Mouse (Mus musculus): Measurements from ENCODE around the gene Dsn1. TPM values are rescaled to one million over a fixed set of nuclear protein-coding genes. Genes with fewer than 3 reads are reported as not detected.
A peak's percentile ranks its signal among the peaks of the same experiment; 100 is the strongest.

The Dsn1 gene
- polyA plus RNA-seq, 1 experiment from 2014 or later = 29.7 TPM

GRCm38 (mm10) chr2:156990727-156991431, 16.1 kb downstream of the Dsn1 start:
- no peak for ATAC-seq (ENCODE audit: low read depth)
- Histone ChIP-seq H3K9ac (peak overlapping the region; percentile 96), H3K4me2 (peak overlapping the region; percentile 81), H3K4me1 (replicated peaks) (peaks cover 53% of the 10 kb centered on the region), H3K27ac (peak overlapping the region; percentile 92), H3K27me3 (no peaks in the 10 kb centered on the region), H3K4me3 (replicated peaks) (peak overlapping the region; percentile 94), H3K9me3 (replicated peaks) (no peaks in the 10 kb centered on the region), H3K36me3 (peaks cover 26% of the 10 kb centered on the region)
- peak; percentile 10 for DNase-seq
- WGBS (ENCODE audit: insufficient replicate concordance) = 3% methylated on average over 16 of the region's 16 CpGs

DNA sequence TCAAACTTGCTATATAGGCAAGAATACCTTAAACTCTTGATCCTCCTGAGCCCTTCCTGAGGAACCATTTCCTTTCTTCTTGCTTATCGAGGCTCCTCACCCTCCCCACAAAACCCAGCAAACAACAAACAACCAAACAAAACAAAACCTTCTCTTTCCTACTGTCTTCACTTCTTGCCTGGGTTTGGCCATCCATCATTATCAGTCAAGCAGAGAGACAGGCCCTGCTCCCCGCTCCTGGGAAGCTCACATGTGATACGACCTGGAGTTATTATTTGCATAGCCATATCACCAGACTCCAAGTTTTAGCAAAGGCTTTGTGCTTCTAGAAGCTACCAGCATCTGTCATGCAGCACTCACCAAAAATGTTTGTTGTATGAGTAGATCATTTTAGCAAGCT, 19.6 kb downstream of the Dsn1 start:
- 42% methylated on average over 3 of the region's 3 CpGs for WGBS (ENCODE audit: insufficient replicate concordance)
- Histone ChIP-seq H3K36me3 (peaks cover 3% of the 10 kb centered on the region; the same call in 1 of the 2 replicates), H3K9ac (peak overlapping the region; percentile 34; the same call in 1 of the 2 replicates), H3K27ac (peak overlapping the region; percentile 56), H3K4me2 (0 out of 2 replicates have a peak overlapping the region, but pooled peaks have one; percentile 4), H3K4me1 (replicated peaks) (peaks cover 65% of the 10 kb centered on the region), H3K9me3 (replicated peaks) (no peaks in the 10 kb centered on the region), H3K4me3 (replicated peaks) (no peak overlapping the region), H3K27me3 (no peaks in the 10 kb centered on the region)
- ATAC-seq (ENCODE audit: low read depth) (no peak), DNase-seq (no peak)

DNA sequence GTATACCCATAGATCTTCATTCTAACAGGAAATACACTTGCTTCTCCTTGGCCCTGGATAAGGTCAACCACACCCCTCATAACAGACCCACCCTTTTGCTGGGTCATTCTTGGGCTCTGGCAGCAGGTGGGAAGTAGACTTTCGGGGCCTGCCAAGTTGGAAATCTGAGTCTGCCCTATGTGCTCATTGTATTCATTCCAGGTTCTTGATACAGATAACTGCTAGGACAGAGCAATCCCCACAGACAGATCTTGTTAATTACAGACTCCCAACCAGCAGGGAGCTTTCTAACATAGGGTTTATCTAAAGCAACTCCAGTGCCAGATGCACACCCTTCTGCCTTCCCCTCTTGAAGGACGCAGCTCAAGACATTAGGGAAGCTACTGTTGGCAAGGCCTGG, 24.1 kb downstream of the Dsn1 start:
- Histone ChIP-seq H3K27ac (peak overlapping the region; percentile 95), H3K4me2 (peak overlapping the region; percentile 52), H3K4me3 (replicated peaks) (peak overlapping the region; percentile 19), H3K9ac (peak overlapping the region; percentile 63), H3K36me3 (peaks cover 13% of the 10 kb centered on the region; the same call in 1 of the 2 replicates), H3K27me3 (no peaks in the 10 kb centered on the region), H3K9me3 (replicated peaks) (no peaks in the 10 kb centered on the region), H3K4me1 (replicated peaks) (peaks cover 58% of the 10 kb centered on the region)
- 27% methylated on average over 2 of the region's 2 CpGs for WGBS (ENCODE audit: insufficient replicate concordance)
- ATAC-seq (ENCODE audit: low read depth) (peak; percentile 97), DNase-seq (peak; percentile 65)

- ATAC-seq (ENCODE audit: low read depth) (no peak), DNase-seq (no peak)
- 60% methylated on average over 4 of the region's 4 CpGs for WGBS (ENCODE audit: insufficient replicate concordance)
- Histone ChIP-seq H3K4me1 (replicated peaks) (peaks cover 51% of the 10 kb centered on the region), H3K4me2 (no peak overlapping the region), H3K27me3 (no peaks in the 10 kb centered on the region), H3K4me3 (replicated peaks) (no peak overlapping the region), H3K36me3 (peaks cover 16% of the 10 kb centered on the region; the same call in 1 of the 2 replicates), H3K9ac (no peak overlapping the region), H3K9me3 (replicated peaks) (no peaks in the 10 kb centered on the region), H3K27ac (peak overlapping the region; percentile 47; the same call in 1 of the 2 replicates)
Observed at GRCm38 (mm10) chr2:156981291-156981690, 25.7 kb downstream of the Dsn1 start.

- WGBS (ENCODE audit: insufficient replicate concordance) = 71% methylated on average over 2 of the region's 2 CpGs
- peaks cover 51% of the 10 kb centered on the region for H3K4me1 ChIP-seq (replicated peaks)
- no peaks in the 10 kb centered on the region for H3K9me3 ChIP-seq (replicated peaks)
- no peak overlapping the region for H3K9ac ChIP-seq
- H3K27me3 ChIP-seq = no peaks in the 10 kb centered on the region
- peaks cover 19% of the 10 kb centered on the region for H3K36me3 ChIP-seq
- DNase-seq (no peak), ATAC-seq (ENCODE audit: low read depth) (no peak)
- H3K4me2 ChIP-seq = no peak overlapping the region
- no peak overlapping the region for H3K4me3 ChIP-seq (replicated peaks)
- H3K27ac ChIP-seq = no peak overlapping the region
Observed at GRCm38 (mm10) chr2:156980059-156980458, 26.9 kb downstream of the Dsn1 start.

DNA sequence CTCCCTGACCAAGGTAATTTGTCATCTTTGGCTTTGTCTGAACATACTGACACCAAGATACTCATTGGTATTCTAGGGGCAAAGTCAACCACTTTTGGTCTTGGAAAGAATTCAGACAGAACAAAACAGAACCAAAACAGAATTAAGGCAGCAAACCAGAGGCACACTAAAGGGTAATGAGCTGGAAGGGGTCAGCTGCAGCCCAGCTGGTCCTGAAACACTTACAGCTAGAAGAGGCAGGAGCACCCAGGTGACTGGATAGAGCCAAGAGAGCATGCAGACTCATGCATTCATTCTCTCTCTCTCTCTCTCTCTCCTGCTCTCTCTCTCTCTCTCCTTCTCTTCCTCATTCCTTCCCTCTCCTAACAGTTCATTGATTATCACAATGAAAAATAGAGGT, 30.2 kb downstream of the Dsn1 start:
- no peak overlapping the region for H3K4me3 ChIP-seq (replicated peaks)
- H3K27me3 ChIP-seq = no peaks in the 10 kb centered on the region
- DNase-seq = no peak
- ATAC-seq (ENCODE audit: low read depth) = no peak
- H3K27ac ChIP-seq = peak overlapping the region; percentile 43; the same call in 1 of the 2 replicates
- H3K4me2 ChIP-seq = no peak overlapping the region
- H3K36me3 ChIP-seq = peaks cover 16% of the 10 kb centered on the region
- no peaks in the 10 kb centered on the region for H3K9me3 ChIP-seq (replicated peaks)
- peaks cover 34% of the 10 kb centered on the region for H3K4me1 ChIP-seq (replicated peaks)
- no peak overlapping the region for H3K9ac ChIP-seq

GRCm38 (mm10) chr2:156974967-156975366, 32.0 kb downstream of the Dsn1 start:
- DNase-seq (no peak), ATAC-seq (ENCODE audit: low read depth) (no peak)
- Histone ChIP-seq H3K27ac (no peak overlapping the region; the same call in 1 of the 2 replicates), H3K27me3 (no peaks in the 10 kb centered on the region), H3K9me3 (replicated peaks) (no peaks in the 10 kb centered on the region), H3K9ac (no peak overlapping the region), H3K36me3 (peaks cover 11% of the 10 kb centered on the region), H3K4me3 (replicated peaks) (no peak overlapping the region), H3K4me2 (no peak overlapping the region), H3K4me1 (replicated peaks) (peaks cover 27% of the 10 kb centered on the region)
- 37% methylated on average over 2 of the region's 2 CpGs for whole genome bisulfite sequencing (ENCODE audit: insufficient replicate concordance)

- Histone ChIP-seq H3K27me3 (no peaks in the 10 kb centered on the region), H3K9ac (no peak overlapping the region), H3K36me3 (peaks cover 21% of the 10 kb centered on the region), H3K4me2 (no peak overlapping the region), H3K27ac (no peak overlapping the region), H3K4me3 (replicated peaks) (no peak overlapping the region), H3K4me1 (replicated peaks) (peaks cover 29% of the 10 kb centered on the region), H3K9me3 (replicated peaks) (no peaks in the 10 kb centered on the region)
- DNase-seq = no peak
- WGBS (ENCODE audit: insufficient replicate concordance) = 87% methylated on average over 5 of the region's 5 CpGs
- ATAC-seq (ENCODE audit: low read depth) = no peak
Observed at GRCm38 (mm10) chr2:156973316-156974100, 33.4 kb downstream of the Dsn1 start.

GRCm38 (mm10) chr2:156970253-156970652, 36.7 kb downstream of the Dsn1 start:
- 61% methylated on average over 7 of the region's 7 CpGs for WGBS (ENCODE audit: insufficient replicate concordance)
- H3K27ac ChIP-seq = no peak overlapping the region
- ATAC-seq (ENCODE audit: low read depth) (no peak), DNase-seq (no peak)
- peaks cover 27% of the 10 kb centered on the region for H3K4me1 ChIP-seq (replicated peaks)
- peaks cover 24% of the 10 kb centered on the region for H3K36me3 ChIP-seq
- H3K9ac ChIP-seq = no peak overlapping the region
- no peaks in the 10 kb centered on the region for H3K9me3 ChIP-seq (replicated peaks)
- H3K27me3 ChIP-seq = no peaks in the 10 kb centered on the region
- no peak overlapping the region for H3K4me2 ChIP-seq
- no peak overlapping the region for H3K4me3 ChIP-seq (replicated peaks)

- no peaks in the 10 kb centered on the region for H3K9me3 ChIP-seq (replicated peaks)
- peaks cover 31% of the 10 kb centered on the region for H3K36me3 ChIP-seq
- WGBS (ENCODE audit: insufficient replicate concordance) = 85% methylated on average over 4 of the region's 4 CpGs
- H3K4me3 ChIP-seq (replicated peaks) = no peak overlapping the region
- no peak overlapping the region for H3K9ac ChIP-seq
- H3K27ac ChIP-seq = no peak overlapping the region
- DNase-seq = no peak
- no peaks in the 10 kb centered on the region for H3K27me3 ChIP-seq
- no peak for ATAC-seq (ENCODE audit: low read depth)
- H3K4me2 ChIP-seq = no peak overlapping the region
- H3K4me1 ChIP-seq (replicated peaks) = peaks cover 27% of the 10 kb centered on the region
Observed at GRCm38 (mm10) chr2:156968501-156968900, 38.5 kb downstream of the Dsn1 start.

- H3K27me3 ChIP-seq = no peaks in the 10 kb centered on the region
- no peak overlapping the region for H3K4me2 ChIP-seq
- H3K4me1 ChIP-seq (replicated peaks) = peaks cover 27% of the 10 kb centered on the region
- H3K4me3 ChIP-seq (replicated peaks) = no peak overlapping the region
- no peak overlapping the region for H3K27ac ChIP-seq
- no peak for DNase-seq
- no peak overlapping the region for H3K9ac ChIP-seq
- WGBS (ENCODE audit: insufficient replicate concordance) = 60% methylated on average over 6 of the region's 6 CpGs
- H3K36me3 ChIP-seq = peaks cover 33% of the 10 kb centered on the region
- H3K9me3 ChIP-seq (replicated peaks) = no peaks in the 10 kb centered on the region
- no peak for ATAC-seq (ENCODE audit: low read depth)
Observed at GRCm38 (mm10) chr2:156967388-156967787, 39.6 kb downstream of the Dsn1 start.

All from liver, embryonic 13.5 days (tissue).